Mouse (Mus musculus): Measurements from ENCODE around the gene Chrnb2.

GRCm38 (mm10) chr3:89786275-89786674, 21.8 kb upstream of the Chrnb2 start:
- no peak for TF ChIP-seq POLR2A (IDR thresholded peaks at IDR 0.05; ENCODE audit: low read depth, low read length)
- no peak for TF ChIP-seq CTCF (conservative IDR thresholded peaks at IDR 0.05; ENCODE audit: insufficient read depth, insufficient read length, low read depth, low read length)
